Mouse (Mus musculus) embryo, embryonic 9.5 days (tissue): ENCODE data around the gene Gm21970.

Experiments used
- DNase-seq: peaks from one replicate; pipeline ENCODE4 v3.0.0-alpha.2; 2017; ENCODE audit errors: extremely low spot score

The Gm21970 gene

DNA sequence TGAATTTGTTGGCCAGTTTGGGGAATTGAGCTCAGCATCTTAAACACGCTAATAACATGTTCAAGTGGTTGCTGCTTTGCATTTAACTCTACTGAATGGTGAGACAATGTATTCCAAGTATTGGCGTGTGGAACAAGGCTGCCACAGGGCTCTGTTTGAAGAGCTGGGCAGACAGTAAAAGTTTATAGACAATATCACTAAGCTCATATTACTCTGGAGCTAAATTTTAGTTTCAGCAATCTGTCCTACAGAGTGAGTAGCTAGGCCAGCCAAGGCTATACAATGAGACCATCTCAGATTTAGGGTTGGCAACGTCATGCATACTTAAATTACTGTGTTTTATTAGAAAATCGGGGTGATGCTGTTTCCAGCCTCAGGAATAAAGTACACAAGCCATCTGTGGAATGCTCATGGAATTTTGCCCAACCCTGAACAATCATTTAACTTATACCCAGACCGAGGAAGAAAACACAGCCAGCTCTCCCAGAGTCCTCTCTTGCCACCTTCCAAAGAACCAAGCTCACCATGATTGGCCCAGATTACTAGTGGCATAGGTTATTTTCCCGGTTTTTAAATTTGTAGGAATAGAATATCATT, 10.1 kb downstream of the Gm21970 start:
- no peak for DNase-seq

DNA sequence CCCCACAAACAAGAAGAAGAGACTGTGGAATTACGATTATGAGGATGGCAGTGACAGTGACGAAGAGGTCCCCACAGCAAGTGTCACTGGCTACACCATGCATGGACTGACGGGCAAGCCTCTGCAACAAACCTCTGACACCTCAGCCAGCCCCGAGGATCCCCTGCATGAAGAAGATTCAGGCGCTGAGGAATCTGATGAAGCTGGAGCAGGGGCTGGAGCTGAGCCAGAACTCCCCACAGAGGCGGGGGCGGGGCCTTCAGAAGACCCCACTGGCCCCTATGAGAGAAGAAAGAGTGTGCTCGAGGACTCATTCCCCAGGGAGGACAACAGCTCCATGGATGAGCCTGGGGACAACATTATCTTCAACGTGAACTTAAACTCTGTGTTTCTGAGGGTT, 12.3 kb downstream of the Gm21970 start:
- DNase-seq, result no peak

DNA sequence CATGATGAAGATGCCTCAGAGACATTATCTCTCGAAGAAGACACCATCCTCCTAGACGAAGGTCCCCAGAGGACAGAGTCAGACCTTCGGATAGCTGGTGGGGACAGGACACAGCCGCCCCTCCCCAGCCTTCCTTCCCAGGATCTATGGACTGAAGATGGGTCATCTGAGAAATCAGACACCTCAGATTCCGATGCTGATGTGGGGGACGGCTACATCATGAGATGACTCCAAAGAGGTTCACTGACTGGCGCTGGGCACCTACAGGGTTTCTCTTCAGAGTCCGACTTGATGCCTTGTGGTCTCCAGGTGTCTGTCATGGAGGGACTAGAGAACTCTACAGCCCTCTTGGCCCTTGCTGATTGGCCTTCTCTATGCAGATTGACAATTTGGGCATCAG, 12.7 kb downstream of the Gm21970 start:
- DNase-seq, result no peak

DNA sequence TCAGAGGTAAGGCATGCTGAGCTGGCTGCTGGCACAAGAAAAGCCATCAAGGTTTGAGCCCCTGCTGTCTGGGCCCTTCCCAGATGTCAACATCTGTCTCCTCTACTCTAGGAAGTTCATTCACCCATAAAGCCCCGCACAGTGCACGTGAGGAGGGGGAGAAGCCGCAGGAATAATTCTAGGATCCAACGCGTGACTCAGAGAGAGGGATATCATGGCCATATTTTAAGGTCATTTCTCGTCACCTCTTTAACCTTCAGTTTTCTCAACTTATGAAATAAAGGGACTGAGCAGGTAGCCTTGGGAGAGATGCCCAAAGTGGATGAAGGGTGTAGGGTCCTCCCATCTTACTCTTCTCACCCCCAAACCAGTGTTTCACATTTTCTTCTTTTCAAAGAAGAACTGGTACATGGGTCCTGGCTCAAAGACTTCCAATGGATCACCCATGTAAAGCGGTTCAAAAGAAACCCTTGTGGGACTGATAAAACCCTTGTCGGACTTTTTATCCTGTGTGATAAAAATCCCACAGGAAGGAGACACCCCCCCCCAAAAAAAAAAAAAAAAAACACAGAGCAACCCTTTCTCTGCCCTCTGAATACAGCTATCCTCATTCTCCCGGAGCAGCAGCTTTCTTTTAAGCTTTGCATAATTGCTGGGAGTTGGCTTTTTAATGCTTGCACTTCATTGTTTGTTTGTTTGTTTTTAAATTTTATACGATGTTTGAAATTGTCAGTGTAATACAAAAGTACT, 13.5 kb downstream of the Gm21970 start:
- no peak for DNase-seq

DNA sequence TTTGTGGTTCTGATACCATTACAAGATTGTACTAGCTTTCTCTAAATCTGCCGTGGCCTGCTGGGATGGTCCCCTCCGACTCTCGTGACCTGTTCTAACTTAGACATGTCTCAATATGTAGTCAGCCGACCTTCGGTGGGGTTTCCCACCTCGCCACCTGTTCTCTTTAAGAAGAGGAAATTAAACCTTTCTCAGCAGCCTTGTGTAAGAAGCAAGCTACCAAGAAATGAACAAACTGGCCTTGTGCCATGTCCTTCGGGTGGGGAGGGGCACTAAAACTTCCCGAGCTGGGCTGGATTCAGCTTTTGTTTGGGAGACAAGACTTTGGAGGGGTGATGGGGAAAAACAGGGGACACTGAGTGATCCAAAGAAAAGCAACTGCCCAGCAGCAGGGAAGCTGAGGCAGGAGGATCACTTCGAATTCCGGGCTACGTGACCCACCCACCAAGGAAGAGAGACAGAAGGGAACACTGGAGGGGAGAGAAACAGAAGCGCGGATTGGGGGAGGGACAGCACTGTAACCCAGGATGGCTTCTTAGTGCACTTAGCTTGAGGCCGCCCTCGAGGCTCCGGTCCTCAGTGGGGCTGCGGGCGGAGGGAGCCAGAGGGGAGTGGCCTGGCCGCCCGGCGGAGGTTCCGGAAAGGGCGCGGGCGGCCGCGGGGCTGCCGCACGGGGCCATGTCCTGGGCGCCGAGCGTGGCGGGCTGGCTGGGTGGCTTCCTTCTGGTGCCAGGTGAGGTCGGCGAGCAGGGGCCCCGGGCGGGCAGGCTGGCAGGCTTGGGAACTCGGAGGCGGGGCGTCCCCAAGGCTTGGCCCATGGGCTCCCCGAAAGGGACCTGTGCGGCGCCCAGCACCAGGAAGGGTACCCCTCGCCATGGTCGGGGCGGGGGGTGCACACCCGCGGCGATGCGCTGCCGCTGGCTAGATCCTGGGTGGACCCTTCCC, 14.4 kb downstream of the Gm21970 start, which contains the start of gene Il10rb:
Gene Il10rb, plus strand, starts transcription at position 525 of the 945 bp plus-strand sequence.
- DNase-seq, result peak; percentile 55

DNA sequence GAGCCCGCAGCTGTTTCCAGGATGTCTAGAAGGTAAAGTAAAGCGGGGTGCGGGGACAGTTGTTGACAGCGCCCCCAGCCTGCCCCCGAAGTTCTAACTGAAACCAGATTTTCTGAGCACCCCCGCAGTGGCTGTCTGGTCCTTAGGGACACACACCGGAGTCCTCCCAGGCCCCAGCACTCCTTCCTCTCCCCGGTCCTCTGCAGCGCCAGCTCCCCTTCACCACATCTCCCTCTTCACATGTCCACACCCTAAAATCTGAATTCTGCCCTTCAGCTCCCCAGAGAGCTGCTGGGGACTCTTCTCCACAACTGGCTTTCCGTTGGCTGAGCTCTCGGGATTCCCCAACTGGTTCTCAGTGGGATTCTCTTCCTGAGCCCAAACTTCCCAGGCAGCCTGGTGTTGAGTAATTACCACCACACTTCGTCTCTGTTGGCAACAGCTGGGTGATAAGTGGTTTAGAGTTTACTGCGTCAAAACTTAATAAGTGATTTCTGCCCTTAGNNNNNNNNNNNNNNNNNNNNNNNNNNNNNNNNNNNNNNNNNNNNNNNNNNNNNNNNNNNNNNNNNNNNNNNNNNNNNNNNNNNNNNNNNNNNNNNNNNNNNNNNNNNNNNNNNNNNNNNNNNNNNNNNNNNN, 15.2 kb downstream of the Gm21970 start:
- DNase-seq, result peak; percentile 29

DNA sequence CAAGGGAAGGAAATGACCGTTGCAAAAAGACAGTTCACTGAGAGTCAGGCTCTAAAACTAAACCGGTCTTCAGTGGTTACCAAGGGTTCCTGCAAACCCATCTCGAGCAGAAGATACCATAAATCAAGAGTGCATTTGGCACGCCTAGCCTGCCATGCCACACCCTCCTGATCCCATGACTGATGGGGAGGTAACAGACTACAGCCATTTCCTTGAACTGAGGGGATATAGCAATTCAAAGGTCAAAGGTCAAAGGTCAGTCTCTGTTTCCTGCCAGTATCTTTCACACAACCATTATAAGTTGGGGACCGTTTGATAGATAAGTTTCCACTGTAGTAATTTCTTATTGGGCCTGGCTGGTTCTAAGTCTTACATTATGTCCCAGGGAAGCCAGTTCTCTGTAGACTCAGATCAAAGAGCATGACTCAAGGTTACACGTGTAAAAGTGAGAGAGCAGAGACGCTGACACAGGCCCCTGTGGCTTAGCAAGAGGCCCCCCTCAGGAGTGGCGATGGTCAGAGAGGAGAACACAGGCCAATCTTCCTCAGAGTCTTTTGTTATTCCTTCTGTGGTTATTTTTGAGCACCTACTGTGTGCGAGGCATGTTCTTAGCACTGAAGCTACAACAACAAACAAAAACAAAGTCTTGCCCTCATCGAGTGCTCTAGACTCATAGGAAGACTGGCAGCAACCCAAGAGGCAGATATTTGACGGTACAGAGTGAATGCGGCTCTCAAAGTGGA, 21.8 kb downstream of the Gm21970 start:
- DNase-seq, result peak; percentile 33

DNA sequence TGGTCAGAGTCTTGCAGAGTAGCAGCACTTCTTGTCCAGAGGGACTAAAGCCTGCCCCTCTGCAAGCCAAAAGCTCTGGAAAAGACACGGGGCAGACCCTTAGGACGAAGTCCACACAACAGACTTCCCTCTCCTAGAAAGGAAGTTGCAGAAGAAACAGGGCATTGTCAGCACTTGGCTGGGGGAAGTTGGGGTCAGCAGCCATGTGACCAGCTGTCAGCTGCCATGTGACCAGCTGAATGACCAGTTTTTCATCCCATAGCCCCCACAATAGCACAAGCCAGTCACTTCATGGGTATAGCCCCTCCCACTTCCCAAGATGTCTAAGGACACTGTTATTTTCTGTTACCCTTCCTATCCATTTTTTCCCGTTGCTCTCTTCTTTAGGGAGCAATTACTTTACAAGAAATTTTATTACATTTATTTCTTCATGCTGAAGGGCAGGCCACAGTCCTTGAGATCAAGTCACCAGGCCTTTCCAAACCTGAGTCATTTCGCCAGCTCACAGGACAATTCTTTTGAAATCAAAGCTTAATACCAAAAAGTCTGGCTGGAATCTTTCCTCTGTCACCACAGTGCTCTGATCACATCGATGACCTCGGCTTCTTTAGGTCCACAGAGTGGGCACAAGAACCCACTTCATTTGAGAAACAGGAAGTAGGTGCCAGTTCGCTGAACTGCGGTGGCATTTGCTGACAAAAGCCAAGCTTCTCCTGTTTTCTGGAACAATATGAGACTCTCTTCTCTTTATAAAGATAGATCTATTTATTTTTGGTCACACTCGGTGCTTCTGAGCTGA, 24.1 kb downstream of the Gm21970 start:
- no peak for DNase-seq

DNA sequence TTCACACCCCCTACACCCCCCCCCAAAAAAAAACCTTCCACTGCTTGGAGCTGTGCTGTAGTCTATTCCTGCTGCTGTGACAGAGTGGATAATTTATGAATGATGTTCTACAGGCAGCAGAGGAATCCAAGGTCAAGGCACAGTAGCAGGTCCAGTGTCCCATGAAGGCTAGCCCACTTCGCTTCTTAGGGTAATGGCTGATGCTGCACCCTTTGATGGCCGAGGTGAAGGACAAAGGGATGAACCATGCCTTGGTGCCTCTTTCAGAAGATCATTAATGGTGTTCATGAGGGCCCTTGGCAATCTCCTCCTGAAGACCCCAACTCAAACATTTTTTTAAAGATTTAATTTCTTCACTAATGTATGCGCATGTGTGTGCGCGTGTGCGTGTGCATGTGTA, 24.8 kb downstream of the Gm21970 start:
- DNase-seq, result no peak

DNA sequence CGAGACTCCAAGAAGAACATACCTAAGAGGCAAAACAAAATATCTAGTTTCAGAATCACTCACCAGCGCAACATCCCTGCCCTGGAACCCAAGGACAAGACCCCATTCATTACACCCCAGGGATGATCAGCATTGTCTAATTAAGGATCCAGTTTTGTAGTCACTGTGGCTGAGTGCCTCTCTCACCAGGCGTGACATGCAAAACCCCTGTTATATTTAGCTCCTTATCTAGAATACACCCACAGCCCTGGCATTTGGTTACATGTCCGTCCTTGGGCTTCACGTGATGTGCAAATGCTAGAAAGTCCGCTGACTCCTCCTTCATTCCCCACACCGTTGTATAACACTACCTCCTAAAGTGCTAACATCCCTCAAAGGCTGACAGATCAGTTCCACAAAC, 25.4 kb downstream of the Gm21970 start:
- DNase-seq, result no peak

DNA sequence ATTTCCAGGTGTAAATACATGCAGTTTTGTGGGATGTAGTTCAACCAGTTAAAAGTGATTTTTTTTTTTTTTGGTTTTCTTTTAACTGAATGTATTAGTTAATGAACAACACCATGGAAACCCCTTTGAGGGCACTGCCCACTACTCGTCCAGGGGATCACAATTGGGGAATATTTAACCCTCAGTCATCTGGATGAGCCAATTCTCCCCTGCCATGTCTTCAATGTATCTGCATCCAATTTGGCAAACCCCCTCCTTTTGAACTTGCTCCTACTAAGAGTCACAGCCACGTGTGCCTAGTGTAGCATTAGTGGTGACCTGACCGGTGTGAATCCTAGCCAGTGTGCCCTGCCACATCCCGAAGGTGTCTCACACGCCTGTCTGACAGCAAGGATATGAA, 27.0 kb downstream of the Gm21970 start:
- no peak for DNase-seq

DNA sequence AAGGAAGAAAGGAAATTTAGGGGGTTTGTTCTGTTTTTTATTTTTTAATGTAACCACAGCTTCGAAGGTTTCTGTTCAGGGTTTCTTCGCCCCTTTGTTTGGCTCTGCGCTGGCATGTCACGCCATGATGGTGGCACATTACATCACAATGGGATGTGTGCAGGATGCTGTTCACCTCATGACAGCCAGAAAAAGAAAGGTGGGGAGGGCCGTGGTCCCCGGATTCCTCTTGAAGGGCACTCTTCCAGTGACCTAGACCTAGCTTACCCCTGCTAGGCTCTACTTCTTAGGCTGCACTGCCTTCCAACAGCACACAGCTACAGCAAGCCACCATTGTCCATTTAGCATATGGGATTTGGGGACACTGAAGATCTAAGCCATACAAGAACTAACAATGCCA, 34.3 kb downstream of the Gm21970 start:
- no peak for DNase-seq

DNA sequence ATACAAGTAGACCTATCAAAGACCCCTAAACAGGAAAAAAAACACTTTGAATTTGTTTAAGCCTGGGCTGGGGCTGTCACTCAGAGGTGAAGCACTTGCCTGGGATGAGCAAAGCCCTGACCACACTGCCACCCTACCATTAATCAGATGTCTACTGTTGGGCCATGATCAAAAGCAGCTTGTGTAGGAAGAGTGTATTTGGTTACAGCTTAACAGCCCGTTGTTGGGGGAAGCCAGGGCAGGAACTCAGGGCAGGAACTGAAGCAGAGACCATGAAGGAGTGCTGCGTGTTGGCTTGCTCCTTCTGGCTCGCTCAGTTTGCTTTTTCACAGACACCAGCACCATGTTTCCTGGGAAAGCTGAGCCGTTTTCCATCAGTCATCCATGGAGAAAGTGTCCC, 35.1 kb downstream of the Gm21970 start:
- no peak for DNase-seq

DNA sequence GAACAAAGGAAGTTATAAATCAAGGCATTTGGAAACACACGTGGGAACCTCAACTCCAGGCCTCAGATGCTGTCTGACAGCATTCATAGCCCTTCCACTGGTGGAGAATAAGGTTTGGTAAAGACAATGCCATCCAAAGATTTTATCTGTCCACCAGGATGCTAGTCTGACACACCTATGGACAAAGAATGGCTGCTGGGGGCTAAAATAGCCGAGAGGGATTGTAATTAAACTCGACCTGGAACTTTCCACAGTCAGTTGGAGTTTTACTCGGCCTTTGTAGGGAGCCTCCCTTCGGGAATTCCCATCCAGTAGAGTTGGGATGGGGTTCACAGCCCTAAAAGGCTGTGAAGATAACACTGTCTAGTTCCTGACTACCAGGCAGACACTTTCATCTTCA, 35.9 kb downstream of the Gm21970 start:
- DNase-seq, result no peak

DNA sequence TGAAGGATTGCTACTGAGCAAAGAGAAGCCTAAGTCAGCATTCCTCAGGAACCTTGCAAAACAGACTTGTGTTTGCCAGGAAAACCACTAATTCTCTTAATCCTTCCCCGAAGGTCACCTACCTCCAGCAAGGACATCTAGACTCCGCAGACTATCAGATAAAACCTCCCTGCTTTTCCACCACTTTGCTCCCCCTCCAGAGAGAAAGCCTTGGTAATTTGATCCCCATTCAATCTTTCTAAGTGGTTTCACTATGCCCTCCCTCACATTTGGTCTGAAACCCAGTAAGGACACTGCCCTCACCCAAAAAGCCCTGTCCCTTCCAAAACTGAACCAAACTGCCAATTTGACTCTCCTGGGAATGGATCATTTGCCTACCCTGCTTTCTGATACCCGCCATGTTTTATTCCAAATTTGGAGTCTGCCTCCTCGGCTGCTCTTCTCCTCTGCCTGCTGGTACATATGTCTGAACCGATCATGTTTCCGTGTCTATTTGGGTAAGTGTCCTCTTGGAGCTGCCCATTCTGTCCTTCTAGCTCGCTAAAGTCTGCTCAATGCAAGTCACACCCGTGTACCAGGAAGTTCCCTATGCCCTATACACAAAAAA, 36.8 kb downstream of the Gm21970 start:
- no peak for DNase-seq

DNA sequence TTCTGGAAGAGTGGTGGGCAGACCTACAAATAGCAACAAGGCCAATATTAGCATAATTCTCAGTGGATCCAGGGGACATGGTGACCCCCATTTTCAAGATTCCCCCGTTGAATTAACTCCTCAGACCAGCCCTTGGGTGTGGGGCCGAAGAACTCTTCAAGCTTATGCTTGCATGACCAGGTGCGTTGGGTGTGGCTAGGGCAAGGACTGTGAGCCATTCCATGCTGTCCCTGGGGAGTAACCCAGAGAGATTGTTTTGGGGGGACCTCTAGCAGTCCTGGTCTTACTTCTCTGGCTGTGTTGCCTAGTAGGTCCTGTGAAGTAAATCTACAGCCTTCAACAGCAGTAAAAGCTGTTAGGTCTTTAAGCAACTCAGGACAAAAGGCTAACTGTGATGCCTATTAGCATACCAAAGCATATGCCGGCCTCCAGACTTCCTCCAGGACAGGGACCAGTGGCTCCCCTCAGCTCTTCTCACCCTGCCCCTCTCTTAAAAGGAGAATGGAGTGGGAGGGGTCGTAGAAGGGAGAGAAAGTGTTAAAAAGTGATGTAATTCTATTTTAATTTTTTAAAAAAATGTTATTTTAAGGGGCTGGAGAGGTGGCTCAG, 41.3 kb downstream of the Gm21970 start:
- no peak for DNase-seq

DNA sequence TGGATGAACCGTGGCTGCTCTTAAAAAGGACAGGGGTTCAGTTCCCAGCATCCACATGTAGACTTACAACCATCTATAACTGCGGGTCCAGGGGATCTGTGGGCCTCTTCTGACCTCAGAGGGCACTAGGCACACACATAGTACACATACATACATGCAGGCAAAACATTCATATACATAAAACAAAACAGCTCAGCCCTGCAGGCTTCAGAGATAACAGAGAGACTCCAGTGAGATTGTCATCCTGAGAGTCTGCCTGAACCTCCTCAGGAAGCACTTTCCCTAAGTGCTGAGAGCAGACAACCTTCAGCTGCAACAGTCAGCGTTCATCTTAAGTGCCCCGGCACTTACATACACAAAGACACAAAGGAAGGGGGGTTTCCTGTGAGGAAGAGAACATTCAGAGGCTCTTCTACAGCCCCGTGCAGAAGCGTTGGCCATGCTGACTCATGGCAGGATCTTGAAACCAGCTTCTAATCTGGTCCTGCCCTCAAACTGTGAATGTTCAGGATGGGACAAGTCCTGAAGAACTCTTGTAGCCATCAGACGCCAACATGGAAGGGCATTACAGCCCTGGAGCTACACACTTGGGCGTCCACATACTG, 41.9 kb downstream of the Gm21970 start:
- no peak for DNase-seq

DNA sequence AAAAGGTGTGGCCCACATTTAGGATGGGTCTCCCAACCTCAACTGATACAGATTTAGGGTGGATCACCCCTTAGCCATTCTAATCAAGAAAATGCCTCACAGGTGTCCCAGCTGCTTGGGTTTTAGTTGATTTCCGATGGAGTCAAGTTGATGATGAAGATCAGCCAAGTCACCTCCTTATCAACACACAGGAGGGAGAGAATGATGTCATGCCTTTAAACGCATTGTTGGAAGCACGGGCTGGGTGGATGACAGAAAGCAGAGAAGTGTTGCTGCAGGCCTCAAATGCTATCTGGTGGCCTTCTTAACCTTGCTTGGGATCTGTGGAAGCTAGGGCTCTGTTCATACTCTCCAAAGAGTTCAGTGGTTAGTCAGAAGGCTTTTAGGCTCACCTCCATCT, 42.6 kb downstream of the Gm21970 start:
- DNase-seq, result no peak

DNA sequence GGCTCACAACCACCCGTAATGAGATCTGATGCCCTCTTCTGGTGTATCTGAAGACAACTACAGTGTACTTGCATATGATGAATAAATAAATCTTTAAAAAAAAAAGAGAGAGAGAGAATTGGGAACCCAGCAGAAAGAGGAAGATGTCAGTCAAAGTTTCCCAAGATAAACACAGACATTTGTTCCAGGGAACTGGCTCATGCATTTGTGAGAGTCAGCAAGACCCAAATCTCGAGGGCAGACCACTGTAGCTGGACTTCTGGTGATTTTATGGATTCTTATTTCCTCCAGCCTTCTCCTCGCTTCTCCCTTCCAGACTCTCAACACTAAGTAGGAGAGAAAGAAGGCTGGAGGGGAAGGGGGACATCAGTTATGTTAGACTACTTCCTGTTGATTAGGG, 46.6 kb downstream of the Gm21970 start:
- no peak for DNase-seq
